Mouse (Mus musculus) forebrain, embryonic 12.5 days (tissue): ENCODE measurements around the gene Sppl2b. TPM values are rescaled to one million over a fixed set of nuclear protein-coding genes. Genes with fewer than 3 reads are reported as not detected.
A peak's percentile ranks its signal among the peaks of the same experiment; 100 is the strongest.

Experiments used
- ATAC-seq: fragments of 200-750 bp; cut with Nextera tagmentation; 2 replicates; pipeline ENCODE4 v1.8.0; 2017; ENCODE audit warnings: moderate TSS enrichment; ENCODE audit not compliant: low FRiP score
- H3K27ac ChIP-seq: fragments of 300-500 bp; sonication (generic); 2 replicates; pipeline ENCODE4 v1.5.1; 2016; ENCODE audit warnings: mild to moderate bottlenecking
- H3K27me3 ChIP-seq: fragments of 300-500 bp; sonication (generic); 2 replicates; pipeline ENCODE4 v1.6.1; 2016; ENCODE audit warnings: mild to moderate bottlenecking
- H3K36me3 ChIP-seq: fragments of 300-500 bp; sonication (generic); replicated peaks from 2 replicates; pipeline ENCODE4 v1.6.1; 2016; ENCODE audit warnings: mild to moderate bottlenecking
- H3K4me1 ChIP-seq: fragments of 300-500 bp; sonication (generic); 2 replicates; pipeline ENCODE4 v1.6.1; 2016
- H3K4me2 ChIP-seq: fragments of 300-500 bp; sonication (generic); 2 replicates; pipeline ENCODE4 v1.6.1; 2016; ENCODE audit warnings: mild to moderate bottlenecking, moderate library complexity
- H3K4me3 ChIP-seq: fragments of 300-500 bp; sonication (generic); replicated peaks from 2 replicates; pipeline ENCODE4 v1.5.1; 2016; ENCODE audit warnings: mild to moderate bottlenecking
- H3K9ac ChIP-seq: fragments of 300-500 bp; sonication (generic); 2 replicates; pipeline ENCODE4 v1.6.1; 2016; ENCODE audit warnings: mild to moderate bottlenecking
- H3K9me3 ChIP-seq: fragments of 300-500 bp; sonication (generic); 2 replicates; pipeline ENCODE4 v1.6.1; 2016
- WGBS: fragments of 180-500 bp; shearing (Covaris S2); methylation state at CpG from one replicate; pipeline ENCODE4 v1.1.7; 2016; 5-methylcytosine and 5-hydroxymethylcytosine counted together
- polyA plus RNA-seq: library from polyadenylated mRNA; unstranded; fragments of >200 nt; fragmentation: Nextera tagmentation; extraction: Ambion mirVana; gene quantifications from 2 replicates; pipeline ENCODE4 v1.2.1, GENCODE M21; 2016

The Sppl2b gene
- polyA plus RNA-seq, 1 experiment from 2014 or later = 43.3 TPM

DNA sequence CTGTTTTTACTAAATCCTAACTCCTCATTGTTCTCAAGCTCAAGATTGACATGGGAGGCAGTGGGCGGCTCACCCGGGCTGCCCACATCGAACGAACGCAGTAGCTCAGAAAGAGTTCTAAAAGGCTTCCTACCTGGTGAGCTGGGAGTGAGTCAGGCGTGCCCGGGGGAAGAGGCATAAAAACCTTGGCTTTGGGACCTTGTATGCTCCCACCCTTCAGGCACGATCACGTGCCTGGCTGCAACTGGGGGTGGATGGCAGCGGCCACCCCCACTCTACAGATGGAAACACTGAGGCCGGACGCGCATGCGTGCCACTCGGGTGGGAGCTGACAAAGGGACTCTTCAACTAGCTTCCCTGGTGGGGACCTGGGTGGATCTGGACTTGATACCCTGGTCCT lies 12.7 kb upstream of the Sppl2b start:
- no peak for ATAC-seq
- H3K4me1 ChIP-seq = peaks cover 16% of the 10 kb centered on the region
- no peak overlapping the region for H3K27ac ChIP-seq
- H3K4me3 ChIP-seq = no peak overlapping the region
- H3K27me3 ChIP-seq = peaks cover 61% of the 10 kb centered on the region
- H3K9ac ChIP-seq = no peak overlapping the region
- 81% methylated on average over 15 of the region's 15 CpGs for WGBS
- H3K9me3 ChIP-seq = no peaks in the 10 kb centered on the region
- H3K4me2 ChIP-seq = no peak overlapping the region
- no peaks in the 10 kb centered on the region for H3K36me3 ChIP-seq

DNA sequence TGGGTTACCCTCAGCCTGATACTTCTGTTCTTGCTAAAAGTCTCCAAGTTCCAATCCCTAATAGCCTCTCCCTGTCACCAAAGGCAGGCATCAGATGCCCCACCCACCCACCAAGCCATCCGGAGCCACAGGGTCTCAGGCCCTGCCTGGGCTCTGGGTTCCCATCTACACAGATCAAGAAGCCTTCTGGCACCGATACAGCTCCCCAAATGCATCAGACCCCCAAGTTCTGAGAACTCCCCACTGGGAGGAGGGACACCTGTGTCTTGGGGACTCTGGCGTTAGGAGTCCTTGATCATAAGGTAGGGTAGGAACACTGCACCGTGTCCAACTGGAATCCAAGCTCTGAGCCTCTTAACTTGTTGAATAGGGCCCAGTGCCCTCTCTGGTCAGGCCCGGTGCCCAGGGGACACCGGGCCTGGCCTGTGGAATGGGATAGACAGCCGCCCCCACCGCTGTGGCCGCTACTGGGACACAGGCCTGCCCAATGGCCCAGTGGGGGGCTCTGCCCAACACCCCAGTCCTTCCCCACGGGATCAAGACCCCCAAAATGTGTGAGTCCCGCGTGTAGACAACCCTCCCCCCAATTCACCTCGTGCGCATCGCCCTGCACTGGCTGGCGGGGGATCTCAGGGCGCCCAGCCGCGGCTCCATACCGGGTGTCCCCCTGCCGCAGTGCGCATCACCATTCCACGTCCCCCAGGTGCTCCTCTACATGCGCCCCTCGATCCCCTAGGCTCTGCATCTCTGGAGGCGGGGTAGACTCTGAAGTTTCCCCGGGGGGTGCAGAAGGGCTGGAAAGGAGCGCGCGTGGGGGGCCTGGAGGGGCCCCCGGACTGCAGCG lies 11.8 kb upstream of the Sppl2b start:
- H3K9ac ChIP-seq = peak overlapping the region; percentile 61
- no peak overlapping the region for H3K27ac ChIP-seq
- no peak for ATAC-seq
- 11% methylated on average over 26 of the region's 32 CpGs for WGBS
- peaks cover 56% of the 10 kb centered on the region for H3K27me3 ChIP-seq
- H3K9me3 ChIP-seq = no peaks in the 10 kb centered on the region
- H3K4me2 ChIP-seq = peak overlapping the region; percentile 84
- peak overlapping the region; percentile 47 for H3K4me3 ChIP-seq
- peaks cover 11% of the 10 kb centered on the region for H3K4me1 ChIP-seq
- no peaks in the 10 kb centered on the region for H3K36me3 ChIP-seq

DNA sequence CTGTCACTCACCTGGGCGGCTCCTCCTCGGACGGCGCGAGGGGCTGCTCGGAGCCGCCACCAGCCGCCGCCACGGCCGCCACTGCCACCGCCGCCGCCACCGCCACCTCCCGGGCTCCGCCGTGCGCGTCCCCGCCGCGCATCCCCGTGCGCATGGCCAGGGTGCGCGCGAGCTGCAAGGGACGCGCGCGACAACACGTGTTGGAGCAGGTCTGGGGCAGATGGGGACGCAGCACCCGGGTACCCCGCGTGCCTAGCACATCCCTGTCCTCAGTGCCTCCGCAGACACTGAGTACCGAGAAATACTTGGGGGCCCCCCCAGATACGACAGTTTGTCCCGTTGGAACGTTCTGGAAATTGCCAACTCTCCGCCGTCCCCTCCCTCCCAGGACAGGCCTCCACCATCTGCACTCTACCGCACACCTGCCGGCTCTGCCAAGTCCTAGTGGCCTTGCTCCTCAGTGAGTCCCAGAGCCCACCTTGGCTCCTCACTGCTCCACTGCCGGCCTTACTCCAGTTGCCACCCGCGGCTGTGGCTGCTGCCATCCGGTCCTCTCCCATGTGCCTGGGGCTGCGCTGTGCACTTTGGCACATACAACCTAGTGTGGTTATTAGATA lies 11.0 kb upstream of the Sppl2b start, which contains the start of gene Lingo3:
Gene Lingo3 (minus strand): TSS at position 109 of the 617 bp plus-strand sequence.
- Histone ChIP-seq H3K27ac (no peak within 1 kb of the TSS), H3K4me2 (peak within 1 kb of the TSS; percentile 84), H3K9ac (peak within 1 kb of the TSS; percentile 61), H3K4me3 (peak within 1 kb of the TSS; percentile 47), H3K27me3 (peaks cover 56% of the 10 kb centered on the region), H3K36me3 (no peaks in the 10 kb centered on the region), H3K9me3 (no peaks in the 10 kb centered on the region), H3K4me1 (peaks cover 15% of the 10 kb centered on the region)
- ATAC-seq = no peak
- 6% methylated on average over 38 of the region's 51 CpGs for WGBS

DNA sequence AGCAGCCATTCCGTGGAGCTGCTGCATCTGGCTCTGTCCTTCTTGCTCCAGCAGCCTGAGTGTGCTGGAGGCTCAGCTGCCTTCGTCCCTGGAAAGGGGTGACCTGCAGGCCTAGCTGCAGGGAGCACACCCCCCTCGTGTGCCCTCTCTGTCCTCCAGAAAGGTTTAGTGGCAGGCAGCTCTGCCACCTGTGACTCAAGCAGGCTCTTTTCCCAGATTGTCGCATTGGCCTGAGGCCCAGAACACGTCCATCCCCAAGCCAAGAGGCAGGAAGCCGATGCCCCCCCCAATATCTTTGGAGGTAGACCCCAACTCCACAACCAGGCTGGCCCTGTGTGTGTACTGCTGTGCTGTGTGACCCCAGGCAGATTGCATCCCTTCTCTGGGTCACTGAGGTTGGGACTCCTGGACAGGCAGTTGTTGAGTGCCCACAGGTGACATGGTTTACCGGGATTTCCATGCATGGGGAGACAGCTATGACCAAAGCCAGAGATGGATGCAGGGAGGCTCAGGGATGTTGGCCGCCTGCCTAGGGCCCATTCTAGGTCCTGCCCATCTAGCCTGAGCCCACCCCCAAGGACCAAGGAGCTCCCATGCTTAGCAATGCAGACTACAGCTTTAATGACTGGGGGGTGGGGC lies 9.9 kb upstream of the Sppl2b start:
- 66% methylated on average over 8 of the region's 8 CpGs for WGBS
- Histone ChIP-seq H3K9me3 (no peaks in the 10 kb centered on the region), H3K36me3 (peaks cover under 1% of the 10 kb centered on the region), H3K27me3 (peaks cover 56% of the 10 kb centered on the region), H3K4me3 (no peak overlapping the region), H3K27ac (no peak overlapping the region), H3K4me1 (peaks cover 15% of the 10 kb centered on the region), H3K9ac (no peak overlapping the region), H3K4me2 (no peak overlapping the region)
- ATAC-seq = no peak

DNA sequence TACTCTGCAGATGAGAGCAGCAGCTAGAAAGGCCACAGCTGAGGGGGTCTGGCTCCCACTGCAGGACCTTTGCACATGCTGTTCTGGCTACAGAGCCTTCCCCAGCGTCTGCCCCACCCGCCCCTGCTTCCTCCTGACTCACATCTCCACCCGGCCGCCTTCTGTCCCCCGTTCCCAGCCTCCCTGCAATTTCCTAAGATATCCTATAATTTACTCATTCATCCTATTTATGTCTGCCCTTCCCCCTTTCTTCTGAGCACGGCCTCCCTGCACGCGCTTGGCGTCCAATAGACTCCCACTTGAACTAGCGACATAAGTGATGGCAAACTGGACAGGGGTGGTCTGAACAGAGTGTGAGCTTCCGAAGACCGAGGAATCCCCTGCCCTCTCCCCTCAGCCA lies 9.3 kb upstream of the Sppl2b start:
- 85% methylated on average over 12 of the region's 12 CpGs for WGBS
- peaks cover 54% of the 10 kb centered on the region for H3K27me3 ChIP-seq
- ATAC-seq = no peak

DNA sequence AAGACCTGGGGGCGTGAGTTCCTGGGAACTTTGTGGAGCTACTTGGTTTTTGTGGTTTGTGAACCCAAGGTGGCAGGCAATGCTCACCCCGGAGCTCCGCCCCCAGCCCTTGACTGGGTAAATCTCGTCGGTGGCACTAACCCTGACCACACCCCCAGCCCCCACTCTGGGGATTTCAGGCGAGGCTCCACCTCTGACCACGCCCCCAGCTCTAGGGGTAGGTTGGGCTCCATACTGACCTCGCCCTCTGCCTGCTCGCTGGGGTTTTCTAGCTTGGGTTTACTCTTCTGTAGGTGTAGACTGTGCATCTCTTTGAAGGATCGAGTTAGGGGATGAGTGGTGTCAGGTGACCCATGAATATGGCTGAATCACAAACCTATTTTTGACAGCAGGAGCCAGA lies 6.5 kb upstream of the Sppl2b start:
- WGBS = 9% methylated on average over 10 of the region's 10 CpGs
- H3K27me3 ChIP-seq = peaks cover 25% of the 10 kb centered on the region
- 0 out of 2 replicates have a peak, but pooled peaks have one; percentile 33 for ATAC-seq

More for the DNA sequence above, 9.3 kb upstream of the Sppl2b start:
- no peaks in the 10 kb centered on the region for H3K9me3 ChIP-seq
- H3K4me3 ChIP-seq = no peak overlapping the region
- no peak overlapping the region for H3K27ac ChIP-seq
- peaks cover 6% of the 10 kb centered on the region for H3K36me3 ChIP-seq
- no peak overlapping the region for H3K4me2 ChIP-seq
- peaks cover 15% of the 10 kb centered on the region for H3K4me1 ChIP-seq
- H3K9ac ChIP-seq = no peak overlapping the region

DNA sequence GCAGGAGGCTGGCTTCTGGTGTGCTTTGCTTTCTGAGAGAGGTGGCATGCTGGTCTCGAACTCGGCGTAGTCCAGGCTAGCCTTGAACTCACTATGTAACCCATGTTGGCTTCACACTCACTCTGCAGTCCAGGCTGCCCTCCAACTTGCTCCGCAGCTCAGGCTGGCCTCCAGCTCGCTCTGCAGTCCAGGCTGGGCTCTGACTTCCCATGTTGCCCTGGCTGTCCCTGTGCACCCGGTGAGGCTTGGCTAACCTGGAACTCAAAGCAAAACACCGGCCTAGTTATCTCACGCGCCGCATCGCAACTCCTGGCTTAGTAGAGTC lies 636 bp downstream of the Sppl2b start:
- H3K4me3 ChIP-seq = peak overlapping the region; percentile 90
- WGBS = 21% methylated on average over 11 of the region's 11 CpGs
- H3K27me3 ChIP-seq = no peaks in the 10 kb centered on the region
- peak overlapping the region; percentile 99 for H3K4me2 ChIP-seq
- H3K9ac ChIP-seq = peak overlapping the region; percentile 90
- H3K27ac ChIP-seq = no peak overlapping the region
- peaks cover 26% of the 10 kb centered on the region for H3K36me3 ChIP-seq
- H3K9me3 ChIP-seq = no peaks in the 10 kb centered on the region
- peaks cover 44% of the 10 kb centered on the region for H3K4me1 ChIP-seq
- ATAC-seq = 0 out of 2 replicates have a peak, but pooled peaks have one; percentile 4

More for the DNA sequence above, 6.5 kb upstream of the Sppl2b start:
- no peak overlapping the region for H3K4me3 ChIP-seq
- H3K36me3 ChIP-seq = peaks cover 31% of the 10 kb centered on the region
- peaks cover 13% of the 10 kb centered on the region for H3K4me1 ChIP-seq
- H3K9ac ChIP-seq = no peak overlapping the region
- H3K4me2 ChIP-seq = no peak overlapping the region
- no peaks in the 10 kb centered on the region for H3K9me3 ChIP-seq
- no peak overlapping the region for H3K27ac ChIP-seq

DNA sequence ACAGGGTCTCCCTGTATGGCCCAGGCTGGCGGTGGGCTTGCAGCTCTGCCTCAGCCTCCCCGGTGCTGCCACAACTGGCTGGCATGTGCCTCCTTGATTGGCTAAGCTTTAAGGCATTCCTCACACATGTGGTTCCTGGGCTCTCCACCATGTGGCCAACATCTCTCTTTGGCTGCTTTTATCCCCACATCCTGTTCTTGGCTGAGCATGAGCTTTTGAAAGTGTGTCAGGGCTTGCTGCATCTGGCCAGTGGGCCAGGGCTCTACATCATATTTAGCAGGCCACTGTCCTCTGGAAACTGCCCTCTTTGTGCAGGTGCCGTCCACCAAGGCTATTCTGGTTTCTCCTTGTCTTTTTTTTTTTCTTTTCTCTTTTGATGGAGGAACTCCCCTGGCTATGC lies 1.2 kb downstream of the Sppl2b start:
- peak overlapping the region; percentile 90 for H3K9ac ChIP-seq
- peaks cover 23% of the 10 kb centered on the region for H3K36me3 ChIP-seq
- peaks cover 44% of the 10 kb centered on the region for H3K4me1 ChIP-seq
- WGBS = 69% methylated on average over 3 of the region's 3 CpGs
- no peaks in the 10 kb centered on the region for H3K27me3 ChIP-seq
- ATAC-seq = no peak
- H3K4me2 ChIP-seq = peak overlapping the region; percentile 99
- no peaks in the 10 kb centered on the region for H3K9me3 ChIP-seq
- no peak overlapping the region for H3K27ac ChIP-seq
- peak overlapping the region; percentile 90 for H3K4me3 ChIP-seq

DNA sequence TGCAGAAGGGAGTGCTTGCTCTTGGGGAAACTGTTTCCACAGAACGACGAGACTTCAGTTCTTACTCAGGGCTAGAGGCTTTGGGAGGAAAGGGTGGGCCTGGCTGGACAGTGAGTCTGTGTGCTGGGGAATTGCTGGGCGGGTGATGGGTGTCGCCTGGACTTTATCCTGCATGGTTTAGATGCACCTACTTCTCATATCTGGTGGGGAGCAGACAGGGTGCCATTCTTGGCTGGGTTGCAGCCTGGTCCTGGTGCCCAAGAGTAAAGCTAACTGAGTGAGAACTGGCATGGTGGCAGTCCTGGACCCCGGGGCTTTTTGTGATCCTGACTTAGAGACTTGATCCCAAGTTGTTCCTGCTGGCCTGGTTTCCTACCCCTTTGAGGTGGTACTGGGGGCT lies 1.8 kb downstream of the Sppl2b start:
- Histone ChIP-seq H3K9ac (no peak overlapping the region), H3K27ac (no peak overlapping the region)

DNA sequence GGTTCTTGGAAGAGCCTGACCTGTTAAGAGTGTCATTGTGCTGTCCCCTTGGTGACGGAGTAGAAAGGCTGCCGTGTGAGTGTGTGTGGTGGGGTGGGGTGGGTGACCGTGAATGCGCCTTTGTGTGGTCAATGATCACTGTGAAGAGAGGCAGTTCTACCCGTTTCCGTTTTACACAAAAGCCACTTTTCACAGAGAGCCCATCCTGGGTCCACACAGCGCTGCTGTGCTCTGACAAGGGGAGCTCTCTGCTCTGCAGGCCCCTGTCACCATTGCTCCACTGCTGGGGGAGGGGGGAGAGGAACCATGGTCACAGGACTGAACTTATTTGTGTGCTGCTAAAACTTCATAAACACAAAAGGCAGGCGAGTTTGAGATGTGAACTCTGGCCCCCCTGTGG lies 2.3 kb downstream of the Sppl2b start:
- H3K27ac ChIP-seq = no peak overlapping the region
- no peak overlapping the region for H3K9ac ChIP-seq
- H3K36me3 ChIP-seq = peaks cover 23% of the 10 kb centered on the region
- no peak overlapping the region for H3K4me2 ChIP-seq
- H3K4me1 ChIP-seq = peaks cover 44% of the 10 kb centered on the region
- H3K4me3 ChIP-seq = no peak overlapping the region
- WGBS = 50% methylated on average over 8 of the region's 8 CpGs
- no peaks in the 10 kb centered on the region for H3K27me3 ChIP-seq
- no peak for ATAC-seq
- no peaks in the 10 kb centered on the region for H3K9me3 ChIP-seq

More for the DNA sequence above, 1.8 kb downstream of the Sppl2b start:
- Histone ChIP-seq H3K4me3 (0 out of 2 replicates have a peak overlapping the region, but pooled peaks have one; percentile 90), H3K4me2 (0 out of 2 replicates have a peak overlapping the region, but pooled peaks have one; percentile 99), H3K27me3 (no peaks in the 10 kb centered on the region), H3K9me3 (no peaks in the 10 kb centered on the region), H3K36me3 (peaks cover 23% of the 10 kb centered on the region), H3K4me1 (peaks cover 44% of the 10 kb centered on the region)
- 87% methylated on average over 5 of the region's 5 CpGs for WGBS
- no peak for ATAC-seq

DNA sequence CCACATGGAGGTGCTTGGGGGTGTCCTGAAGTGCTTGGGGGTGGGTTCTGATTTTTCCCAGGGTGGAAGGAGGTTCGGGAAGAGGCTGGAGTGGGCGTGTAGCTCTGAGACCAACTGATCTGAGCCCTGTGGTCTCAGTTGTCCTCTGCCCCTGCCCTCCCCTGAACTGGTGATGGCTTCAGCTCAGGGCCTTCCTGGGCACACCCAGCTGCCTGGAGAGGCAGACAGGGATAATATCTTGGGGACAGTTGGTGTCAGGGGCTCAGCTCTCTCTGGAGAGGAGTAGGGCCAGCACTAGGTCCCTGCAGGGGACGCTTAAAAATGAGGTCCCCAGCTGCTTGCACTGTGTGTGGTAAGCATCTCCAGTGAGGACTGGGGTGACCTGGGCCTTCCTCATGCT lies 2.8 kb downstream of the Sppl2b start:
- 0 out of 2 replicates have a peak overlapping the region, but pooled peaks have one; percentile 36 for H3K27ac ChIP-seq
- no peaks in the 10 kb centered on the region for H3K9me3 ChIP-seq
- peaks cover 24% of the 10 kb centered on the region for H3K36me3 ChIP-seq
- no peak overlapping the region for H3K9ac ChIP-seq
- ATAC-seq = no peak
- no peaks in the 10 kb centered on the region for H3K27me3 ChIP-seq
- no peak overlapping the region for H3K4me2 ChIP-seq
- H3K4me1 ChIP-seq = peaks cover 44% of the 10 kb centered on the region
- 62% methylated on average over 3 of the region's 3 CpGs for WGBS
- no peak overlapping the region for H3K4me3 ChIP-seq

DNA sequence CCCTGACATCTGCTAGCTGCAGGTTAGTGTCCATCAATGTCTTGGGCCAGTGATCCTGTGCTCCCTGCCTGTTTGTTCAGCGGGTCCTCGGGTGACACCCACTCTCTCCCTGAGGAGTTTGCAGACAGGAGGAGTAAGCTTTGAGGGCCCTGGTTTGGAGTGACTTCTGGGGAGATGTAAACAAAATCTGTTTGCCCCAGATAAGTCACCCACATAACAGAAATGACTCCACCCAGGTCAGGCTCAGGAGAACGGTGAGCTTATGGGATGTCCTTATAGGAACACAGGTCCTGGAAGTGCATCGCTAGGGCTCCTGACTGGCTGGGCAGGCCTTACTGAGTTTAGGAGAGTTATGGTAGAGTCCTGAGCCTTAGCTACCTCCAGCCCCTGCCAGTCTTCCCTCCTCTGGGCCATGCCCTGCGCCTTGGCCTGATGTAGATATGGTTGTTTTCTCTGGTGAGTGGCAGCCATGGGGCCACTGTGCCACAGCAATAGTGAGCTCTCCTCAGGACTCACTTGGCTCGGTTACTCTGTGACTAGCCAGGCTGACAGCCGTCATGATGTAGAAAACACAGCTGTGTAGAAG lies 3.4 kb downstream of the Sppl2b start:
- Histone ChIP-seq H3K4me2 (no peak overlapping the region), H3K36me3 (peaks cover 25% of the 10 kb centered on the region), H3K27ac (0 out of 2 replicates have a peak overlapping the region, but pooled peaks have one; percentile 36), H3K9me3 (no peaks in the 10 kb centered on the region), H3K4me3 (no peak overlapping the region), H3K9ac (no peak overlapping the region; the same call in 1 of the 2 replicates), H3K27me3 (no peaks in the 10 kb centered on the region), H3K4me1 (peaks cover 44% of the 10 kb centered on the region)
- no peak for ATAC-seq
- 88% methylated on average over 7 of the region's 7 CpGs for WGBS
